Comparison of ENCODE assay signal across 15 mouse cellular contexts in the genomic region with DNA sequence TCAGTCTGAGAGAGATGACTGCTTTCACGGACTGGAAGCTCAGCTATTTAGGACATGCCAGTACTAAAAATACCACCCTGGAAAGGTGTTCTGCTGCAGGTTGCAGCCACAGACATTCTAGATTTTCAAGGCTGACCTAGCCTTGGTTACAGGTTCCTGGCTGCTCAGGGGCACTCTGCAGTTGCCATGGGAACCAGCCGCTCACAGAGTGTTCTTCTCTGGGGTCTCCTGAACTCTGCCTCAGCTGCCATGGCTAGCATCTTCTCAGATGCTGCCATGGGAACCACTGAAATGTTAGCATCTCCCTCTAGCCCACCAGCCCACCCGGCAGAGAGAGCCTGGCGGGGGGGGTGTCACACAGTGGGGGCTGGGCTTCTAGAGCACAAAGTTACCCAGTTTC. TPM values are rescaled to one million over a fixed set of nuclear protein-coding genes. Genes with fewer than 3 reads are reported as not detected.
DNase-seq lines count a peak whose midpoint lies in the region; ATAC-seq and TF ChIP-seq lines count a peak whose summit lies in the region.
"Had no signal": no experiment of that assay in that cellular context is flagged by ENCODE, and none has a peak within 500 bp of the region (broad histone marks: within the 10 kb centered on the region; RNA-seq: fewer than 3 reads in every experiment).

No protein-coding gene starts in this region.

- DNase-seq in cerebellum, postnatal 14 days, result peak; percentile 25 to 36
- DNase-seq in cerebellum, adult 8-10 months, result no peak
- peak; percentile 72 for DNase-seq in embryo, embryonic 10.5 days (ENCODE audit: low spot score)
- DNase-seq in adrenal gland, postnatal 25 days, result no peak
- DNase-seq in spleen, postnatal 36 days (ENCODE audit: low spot score in 2 of 2), result no peak
- no peak for DNase-seq in gastrocnemius, adult 2 months
- DNase-seq: cerebellum, adult 11 months; heart, adult 18-20 months; kidney, postnatal 4 days; spleen, adult 18-20 months; thymus, postnatal 25 days had no signal

- no peak overlapping the region for H3K9ac ChIP-seq in hindbrain, embryonic 12.5 days
- H3K9ac ChIP-seq in midbrain, embryonic 13.5 days (replicated peaks), result no peak overlapping the region

- no peaks in the 10 kb centered on the region for H3K36me3 ChIP-seq in hindbrain, embryonic 12.5 days
- H3K36me3 ChIP-seq in midbrain, embryonic 13.5 days, result no peaks in the 10 kb centered on the region

- intact Hi-C loops in gastrocnemius, adult 2 months (cut with DNase I), result no loop called here

- peak overlapping the region; percentile 56; the same call in 1 of the 2 replicates for H3K27ac ChIP-seq in hindbrain, embryonic 12.5 days
- H3K27ac ChIP-seq in midbrain, embryonic 13.5 days, result peak overlapping the region; percentile 35
- no peak overlapping the region for H3K27ac ChIP-seq in gastrocnemius, adult 2 months

- no peaks in the 10 kb centered on the region for H3K27me3 ChIP-seq in hindbrain, embryonic 12.5 days
- H3K27me3 ChIP-seq in midbrain, embryonic 13.5 days, result no peaks in the 10 kb centered on the region

- no peaks in the 10 kb centered on the region; the same call in 1 of the 2 replicates for H3K9me3 ChIP-seq in hindbrain, embryonic 12.5 days (replicated peaks)
- peaks cover 5% of the 10 kb centered on the region; the same call in 1 of the 2 replicates for H3K9me3 ChIP-seq in midbrain, embryonic 13.5 days

- no peak for TF ChIP-seq CTCF in gastrocnemius, adult 2 months (IDR thresholded peaks at IDR 0.05)

- H3K4me3 ChIP-seq in hindbrain, embryonic 12.5 days, result no peak overlapping the region
- H3K4me3 ChIP-seq in midbrain, embryonic 13.5 days (replicated peaks), result no peak overlapping the region
- H3K4me3 ChIP-seq in gastrocnemius, adult 2 months, result no peak overlapping the region
- H3K4me3 ChIP-seq: erythroblast, embryonic 14.5 days had no signal

- ATAC-seq in hindbrain, embryonic 12.5 days (ENCODE audit: low FRiP score), result peak; percentile 59
- ATAC-seq in midbrain, embryonic 13.5 days, result peak; percentile 59
- ATAC-seq: lung, postnatal 0 days had no signal

- no peak overlapping the region for H3K4me2 ChIP-seq in hindbrain, embryonic 12.5 days (replicated peaks)
- H3K4me2 ChIP-seq in midbrain, embryonic 13.5 days (replicated peaks), result no peak overlapping the region

- 11% methylated on average over 4 of the region's 4 CpGs for WGBS in hindbrain, embryonic 12.5 days
- WGBS in midbrain, embryonic 13.5 days, result 6% methylated on average over 4 of the region's 4 CpGs

- peaks cover 40% of the 10 kb centered on the region for H3K4me1 ChIP-seq in hindbrain, embryonic 12.5 days
- peaks cover 40% of the 10 kb centered on the region for H3K4me1 ChIP-seq in midbrain, embryonic 13.5 days (replicated peaks)

RNA-seq across cellular contexts. Expression of gene Alox5ap, which starts 52.4 kb away (rescaled TPM):
- polyA plus RNA-seq in hindbrain, embryonic 12.5 days (2016; fragmentation: Nextera tagmentation; extraction: Ambion mirVana), result 5.9 and 7.1 TPM in 2 replicates
- 8.6 and 9.1 TPM in 2 replicates for polyA plus RNA-seq in midbrain, embryonic 13.5 days (2015; fragmentation: Nextera tagmentation; extraction: Ambion mirVana)
- total RNA-seq in adrenal gland, postnatal 25 days (2021), result 9.4 and 14.1 TPM in 2 replicates
- 1 to 10 TPM; 4.1 to 5.1 TPM for total RNA-seq in gastrocnemius, adult 2 months (2021)
- polyA plus RNA-seq: erythroblast, embryonic 14.5 days had no signal

Comparison
In these comparisons a context has a peak if more than half of its experiments do, and no peak if none do; other contexts are left out.
1. DNase-seq: peak in cerebellum, postnatal 14 days (2 of 2) and embryo, embryonic 10.5 days (single experiment); none in cerebellum, adult 8-10 months (single experiment), adrenal gland, postnatal 25 days (single experiment), spleen, postnatal 36 days (0 of 2) and gastrocnemius, adult 2 months (single experiment).